Mouse (Mus musculus): ENCODE measurements around the gene Kctd15.

- TF ChIP-seq USF1 (IDR thresholded peaks at IDR 0.05; ENCODE audit: low read depth, low read length), result no peak
- no peak for TF ChIP-seq CTCF (IDR thresholded peaks at IDR 0.05 in 2 of 3, conservative IDR thresholded peaks at IDR 0.05 in 1 of 3; ENCODE audit: control insufficient read depth in 1 of 3, insufficient read depth in 1 of 3, low read depth in 2 of 3, low read length in 3 of 3, poor library complexity in 1 of 3, severe bottlenecking in 1 of 3)
- no peak for TF ChIP-seq EP300 (IDR thresholded peaks at IDR 0.05; ENCODE audit: low read depth in 1 of 2, low read length in 2 of 2)
- TF ChIP-seq NRF1 (IDR thresholded peaks at IDR 0.05; ENCODE audit: insufficient read depth, low read depth, low read length, poor library complexity, severe bottlenecking), result no peak
- no peak for TF ChIP-seq TAL1 (IDR thresholded peaks at IDR 0.05; ENCODE audit: low read length)
- no peak for TF ChIP-seq SMC3 (IDR thresholded peaks at IDR 0.05; ENCODE audit: low read depth, low read length)
- TF ChIP-seq RCOR1 (IDR thresholded peaks at IDR 0.05; ENCODE audit: low read depth, low read length), result no peak
- no peak for TF ChIP-seq MEF2A (IDR thresholded peaks at IDR 0.05; ENCODE audit: extremely low read depth, insufficient replicate concordance, low read depth, low read length, poor library complexity, severe bottlenecking)
- no peak for TF ChIP-seq SIN3A (IDR thresholded peaks at IDR 0.05; ENCODE audit: low read length)
- no peak for TF ChIP-seq MXI1 (IDR thresholded peaks at IDR 0.05; ENCODE audit: low read depth, low read length)
- no peak for TF ChIP-seq POLR2AphosphoS2 (IDR thresholded peaks at IDR 0.05; ENCODE audit: low read length)
- no peak for TF ChIP-seq MAFK (IDR thresholded peaks at IDR 0.05; ENCODE audit: borderline replicate concordance, low read depth, low read length)
- no peak for TF ChIP-seq ZMIZ1 (IDR thresholded peaks at IDR 0.05; ENCODE audit: low read depth, low read length)
- TF ChIP-seq POLR2A (IDR thresholded peaks at IDR 0.05; ENCODE audit: control insufficient read depth in 1 of 2, insufficient read depth in 1 of 2, low read depth in 1 of 2, low read length in 2 of 2, poor library complexity in 1 of 2), result no peak
These were observed 61.8 kb downstream of the Kctd15 start for GRCm38 (mm10) chr7:34594501-34595306.
